Mouse (Mus musculus) limb, embryonic 13.5 days (tissue): ENCODE results near the gene Scarb2. TPM values are rescaled to one million over a fixed set of nuclear protein-coding genes. Genes with fewer than 3 reads are reported as not detected.

ENCODE experiments used
- ATAC-seq: fragments of 200-750 bp; cut with Nextera tagmentation; 2 replicates; pipeline ENCODE4 v1.8.0; 2017; ENCODE audit warnings: low read depth, moderate number of reproducible peaks, moderate TSS enrichment; ENCODE audit not compliant: low FRiP score
- H3K27ac ChIP-seq: fragments of 300-500 bp; sonication (generic); 2 replicates; pipeline ENCODE4 v1.5.1; 2015; ENCODE audit warnings: inconsistent platforms, mild to moderate bottlenecking, moderate library complexity
- H3K27me3 ChIP-seq: fragments of 300-500 bp; sonication (generic); 2 replicates; pipeline ENCODE4 v1.6.1; 2015; ENCODE audit warnings: mild to moderate bottlenecking, inconsistent platforms
- H3K36me3 ChIP-seq: fragments of 300-500 bp; sonication (generic); 2 replicates; pipeline ENCODE4 v1.6.1; 2015; ENCODE audit warnings: inconsistent platforms, mild to moderate bottlenecking, moderate library complexity
- H3K4me1 ChIP-seq: fragments of 300-500 bp; sonication (generic); 2 replicates; pipeline ENCODE4 v1.6.1; 2015; ENCODE audit warnings: inconsistent platforms
- H3K4me2 ChIP-seq: fragments of 300-500 bp; sonication (generic); replicated peaks from 2 replicates; pipeline ENCODE4 v1.6.1; 2015; ENCODE audit warnings: inconsistent platforms, mild to moderate bottlenecking, moderate library complexity
- H3K4me3 ChIP-seq: fragments of 300-500 bp; sonication (generic); 2 replicates; pipeline ENCODE4 v1.5.1; 2015; ENCODE audit warnings: moderate library complexity, mild to moderate bottlenecking, inconsistent platforms
- H3K9ac ChIP-seq: fragments of 300-500 bp; sonication (generic); 2 replicates; pipeline ENCODE4 v1.6.1; 2015; ENCODE audit warnings: mild to moderate bottlenecking, inconsistent platforms
- H3K9me3 ChIP-seq: fragments of 300-500 bp; sonication (generic); 2 replicates; pipeline ENCODE4 v1.6.1; 2016; ENCODE audit warnings: inconsistent platforms
- WGBS: fragments of 180-500 bp; shearing (Covaris S2); methylation state at CpG from one replicate; pipeline ENCODE4 v1.1.7; 2015; 5-methylcytosine and 5-hydroxymethylcytosine counted together
- polyA plus RNA-seq: library from polyadenylated mRNA; unstranded; fragments of >200 nt; fragmentation: Nextera tagmentation; extraction: Ambion mirVana; gene quantifications from 2 replicates; pipeline ENCODE4 v1.2.1, GENCODE M21; 2015

The Scarb2 gene
- polyA plus RNA-seq, 1 experiment from 2014 or later: 12.2 TPM

GRCm38 (mm10) chr5:92458726-92459125 lies 47.9 kb downstream of the Scarb2 start:
- ATAC-seq: no peak
- Histone ChIP-seq H3K27ac (no peak overlapping the region), H3K27me3 (no peaks in the 10 kb centered on the region), H3K9me3 (no peaks in the 10 kb centered on the region), H3K4me1 (no peaks in the 10 kb centered on the region), H3K36me3 (peaks cover 29% of the 10 kb centered on the region), H3K4me3 (no peak overlapping the region), H3K9ac (no peak overlapping the region), H3K4me2 (no peak overlapping the region)
- WGBS: 31% methylated on average over 5 of the region's 5 CpGs

- H3K9ac ChIP-seq: no peak overlapping the region
Measured at GRCm38 (mm10) chr5:92457410-92457809, 49.2 kb downstream of the Scarb2 start.

GRCm38 (mm10) chr5:92452876-92453275 lies 53.8 kb downstream of the Scarb2 start:
- Histone ChIP-seq H3K4me3 (no peak overlapping the region), H3K27me3 (no peaks in the 10 kb centered on the region), H3K4me1 (no peaks in the 10 kb centered on the region), H3K9me3 (no peaks in the 10 kb centered on the region), H3K9ac (no peak overlapping the region), H3K4me2 (no peak overlapping the region), H3K36me3 (peaks cover 62% of the 10 kb centered on the region), H3K27ac (no peak overlapping the region)
- ATAC-seq: no peak
- WGBS: 93% methylated on average over 5 of the region's 5 CpGs

More at GRCm38 (mm10) chr5:92457410-92457809, 49.2 kb downstream of the Scarb2 start:
- 90% methylated on average over 2 of the region's 2 CpGs for WGBS
- ATAC-seq: no peak
- H3K4me2 ChIP-seq: no peak overlapping the region
- peaks cover 32% of the 10 kb centered on the region for H3K36me3 ChIP-seq
- no peaks in the 10 kb centered on the region for H3K27me3 ChIP-seq
- H3K27ac ChIP-seq: no peak overlapping the region
- H3K4me3 ChIP-seq: no peak overlapping the region
- H3K4me1 ChIP-seq: no peaks in the 10 kb centered on the region
- H3K9me3 ChIP-seq: no peaks in the 10 kb centered on the region

GRCm38 (mm10) chr5:92446736-92447135 lies 59.9 kb downstream of the Scarb2 start:
- H3K4me1 ChIP-seq: no peaks in the 10 kb centered on the region
- no peak for ATAC-seq
- no peak overlapping the region for H3K27ac ChIP-seq
- H3K36me3 ChIP-seq: peaks cover 80% of the 10 kb centered on the region
- WGBS: 92% methylated on average over 5 of the region's 5 CpGs
- no peaks in the 10 kb centered on the region for H3K9me3 ChIP-seq
- no peak overlapping the region for H3K4me2 ChIP-seq
- H3K4me3 ChIP-seq: no peak overlapping the region
- no peak overlapping the region for H3K9ac ChIP-seq
- no peaks in the 10 kb centered on the region for H3K27me3 ChIP-seq

GRCm38 (mm10) chr5:92445016-92445415 lies 61.6 kb downstream of the Scarb2 start:
- H3K27me3 ChIP-seq: no peaks in the 10 kb centered on the region
- 90% methylated on average over 2 of the region's 2 CpGs for WGBS
- no peak for ATAC-seq
- no peaks in the 10 kb centered on the region for H3K9me3 ChIP-seq
- no peak overlapping the region for H3K4me2 ChIP-seq
- no peak overlapping the region for H3K4me3 ChIP-seq
- H3K27ac ChIP-seq: no peak overlapping the region
- no peaks in the 10 kb centered on the region for H3K4me1 ChIP-seq
- no peak overlapping the region for H3K9ac ChIP-seq
- H3K36me3 ChIP-seq: peaks cover 63% of the 10 kb centered on the region

GRCm38 (mm10) chr5:92442914-92443313 lies 63.7 kb downstream of the Scarb2 start:
- Histone ChIP-seq H3K27ac (no peak overlapping the region), H3K9me3 (no peaks in the 10 kb centered on the region), H3K4me2 (no peak overlapping the region), H3K27me3 (no peaks in the 10 kb centered on the region), H3K9ac (no peak overlapping the region), H3K4me1 (no peaks in the 10 kb centered on the region), H3K4me3 (no peak overlapping the region), H3K36me3 (peaks cover 43% of the 10 kb centered on the region)
- WGBS: 89% methylated on average over 7 of the region's 7 CpGs
- ATAC-seq: no peak

- Histone ChIP-seq H3K36me3 (peaks cover 28% of the 10 kb centered on the region), H3K9ac (no peak overlapping the region), H3K27me3 (no peaks in the 10 kb centered on the region), H3K4me1 (no peaks in the 10 kb centered on the region), H3K4me2 (no peak overlapping the region), H3K27ac (no peak overlapping the region), H3K4me3 (no peak overlapping the region), H3K9me3 (no peaks in the 10 kb centered on the region)
- ATAC-seq: no peak
- 66% methylated on average over 5 of the region's 5 CpGs for WGBS
Measured at GRCm38 (mm10) chr5:92441494-92441893, 65.1 kb downstream of the Scarb2 start.

GRCm38 (mm10) chr5:92438540-92438939 lies 68.1 kb downstream of the Scarb2 start:
- Histone ChIP-seq H3K4me1 (peaks cover 6% of the 10 kb centered on the region), H3K9me3 (no peaks in the 10 kb centered on the region), H3K27me3 (no peaks in the 10 kb centered on the region), H3K4me3 (no peak overlapping the region), H3K9ac (no peak overlapping the region), H3K27ac (no peak overlapping the region), H3K4me2 (no peak overlapping the region), H3K36me3 (peaks cover 2% of the 10 kb centered on the region)
- no peak for ATAC-seq
- 89% methylated on average over 8 of the region's 8 CpGs for WGBS

- peak; percentile 100 for ATAC-seq
- Histone ChIP-seq H3K27me3 (no peaks in the 10 kb centered on the region), H3K4me1 (peaks cover 12% of the 10 kb centered on the region), H3K36me3 (no peaks in the 10 kb centered on the region), H3K27ac (peak within 1 kb of the TSS; percentile 74), H3K4me2 (peak within 1 kb of the TSS; percentile 85), H3K9ac (peak within 1 kb of the TSS; percentile 95), H3K9me3 (no peaks in the 10 kb centered on the region), H3K4me3 (peak within 1 kb of the TSS; percentile 95)
- WGBS: under 1% methylated on average over 32 of the region's 34 CpGs
Measured at GRCm38 (mm10) chr5:92435025-92435584, 71.5 kb downstream of the Scarb2 start, which contains the start of gene Nup54. Nup54 (minus strand) TSS chr5:92435219.

- H3K36me3 ChIP-seq: no peaks in the 10 kb centered on the region
- H3K9me3 ChIP-seq: no peaks in the 10 kb centered on the region
- peak overlapping the region; percentile 95 for H3K9ac ChIP-seq
- peak overlapping the region; percentile 95 for H3K4me3 ChIP-seq
- ATAC-seq: peak; percentile 75
- H3K4me1 ChIP-seq: peaks cover 12% of the 10 kb centered on the region
- peak overlapping the region; percentile 85 for H3K4me2 ChIP-seq
- no peaks in the 10 kb centered on the region for H3K27me3 ChIP-seq
- H3K27ac ChIP-seq: peak overlapping the region; percentile 74
- WGBS: under 1% methylated on average over 33 of the region's 39 CpGs
Measured at GRCm38 (mm10) chr5:92434571-92434985, 72.1 kb downstream of the Scarb2 start.

GRCm38 (mm10) chr5:92434070-92434469 lies 72.6 kb downstream of the Scarb2 start:
- WGBS: under 1% methylated on average over 12 of the region's 12 CpGs
- peak overlapping the region; percentile 85 for H3K4me2 ChIP-seq
- H3K4me1 ChIP-seq: peaks cover 12% of the 10 kb centered on the region
- ATAC-seq: no peak
- no peak overlapping the region for H3K27ac ChIP-seq
- H3K27me3 ChIP-seq: no peaks in the 10 kb centered on the region
- peak overlapping the region; percentile 95 for H3K9ac ChIP-seq
- H3K4me3 ChIP-seq: peak overlapping the region; percentile 95
- no peaks in the 10 kb centered on the region for H3K9me3 ChIP-seq
- H3K36me3 ChIP-seq: peaks cover 3% of the 10 kb centered on the region

- H3K4me2 ChIP-seq: no peak overlapping the region
- ATAC-seq: no peak
- H3K9ac ChIP-seq: no peak overlapping the region
- no peak overlapping the region for H3K4me3 ChIP-seq
- H3K27me3 ChIP-seq: no peaks in the 10 kb centered on the region
- H3K36me3 ChIP-seq: peaks cover 26% of the 10 kb centered on the region
- H3K4me1 ChIP-seq: peaks cover 12% of the 10 kb centered on the region
- WGBS: 81% methylated on average over 7 of the region's 7 CpGs
- H3K9me3 ChIP-seq: no peaks in the 10 kb centered on the region
- H3K27ac ChIP-seq: no peak overlapping the region
Measured at GRCm38 (mm10) chr5:92431611-92432010, 75.0 kb downstream of the Scarb2 start.

- Histone ChIP-seq H3K9ac (no peak overlapping the region), H3K4me1 (peaks cover 12% of the 10 kb centered on the region), H3K36me3 (peaks cover 29% of the 10 kb centered on the region), H3K9me3 (no peaks in the 10 kb centered on the region), H3K27ac (no peak overlapping the region), H3K4me2 (no peak overlapping the region), H3K4me3 (no peak overlapping the region), H3K27me3 (no peaks in the 10 kb centered on the region)
- ATAC-seq: no peak
- 87% methylated on average over 5 of the region's 5 CpGs for WGBS
Measured at GRCm38 (mm10) chr5:92430723-92431122, 75.9 kb downstream of the Scarb2 start.
